Mouse (Mus musculus): ENCODE data around the gene Plcxd2. TPM values are rescaled to one million over a fixed set of nuclear protein-coding genes. Genes with fewer than 3 reads are reported as not detected.
A peak's percentile ranks its signal among the peaks of the same experiment; 100 is the strongest.

The Plcxd2 gene
- 1.0 and 1.2 TPM in 2 replicates for polyA plus RNA-seq (2014; fragmentation: Nextera tagmentation; extraction: Ambion mirVana)

DNA sequence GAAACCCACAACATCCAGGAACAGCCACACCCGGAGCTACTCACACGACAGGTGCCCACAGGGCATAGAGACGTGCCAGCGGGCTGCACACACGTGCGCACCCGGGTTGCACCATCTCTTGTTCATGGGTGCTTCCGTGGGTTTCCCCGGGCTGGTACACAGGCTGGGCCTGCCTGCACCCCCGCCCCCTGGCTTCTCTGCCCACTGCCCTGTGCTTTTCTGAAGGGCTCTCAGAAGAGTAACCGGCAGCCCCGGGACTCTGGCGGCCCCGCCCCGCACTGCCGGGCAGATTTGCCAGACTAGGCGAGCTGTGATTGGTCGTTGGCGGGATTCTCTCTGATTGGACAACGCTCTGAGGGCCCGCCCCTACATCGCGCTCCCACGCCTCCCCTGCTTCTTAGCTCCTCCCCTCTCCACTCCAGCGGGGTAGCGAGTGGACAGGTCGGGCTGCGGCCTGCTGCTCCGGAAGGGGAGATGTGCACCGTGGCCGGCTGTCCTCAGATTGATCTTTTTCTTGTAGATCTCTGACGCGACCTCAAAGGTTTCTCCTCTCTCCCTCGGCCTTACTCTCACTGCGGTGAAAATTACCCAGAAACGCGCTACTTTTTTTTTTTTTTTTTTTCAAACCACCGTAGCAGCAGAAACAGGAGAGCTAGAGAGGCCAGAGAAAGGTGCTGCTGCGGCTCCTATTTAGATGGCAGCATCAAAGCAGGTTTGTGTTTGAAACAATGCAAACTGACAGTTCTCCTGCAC lies at the start of gene Plcxd2:
Gene Plcxd2 (minus strand): TSS at position 66 of the 753 bp plus-strand sequence.
- peak within 1 kb of the TSS; percentile 79 for H3K4me2 ChIP-seq (replicated peaks; ENCODE audit: low read depth, low read length)
- WGBS: under 1% methylated on average over 39 of the region's 39 CpGs
- no peaks in the 10 kb centered on the region for H3K4me1 ChIP-seq (ENCODE audit: control insufficient read depth, insufficient read depth, low read length)
- ATAC-seq (ENCODE audit: insufficient number of reproducible peaks, insufficient read depth, low FRiP score, low read depth): peak; percentile 99
- H3K36me3 ChIP-seq (ENCODE audit: control insufficient read depth, insufficient read depth, low read length): no peaks in the 10 kb centered on the region
- peak within 1 kb of the TSS; percentile 49 for H3K4me3 ChIP-seq (ENCODE audit: low read depth, low read length)
- no peaks in the 10 kb centered on the region for H3K27me3 ChIP-seq (ENCODE audit: control insufficient read depth, insufficient read depth, low read length)
- H3K9me3 ChIP-seq (ENCODE audit: control insufficient read depth, low read depth, low read length): no peaks in the 10 kb centered on the region
- peak within 1 kb of the TSS; percentile 59; the same call in 1 of the 2 replicates for H3K27ac ChIP-seq (ENCODE audit: low read length)
- peak within 1 kb of the TSS; percentile 45 for H3K9ac ChIP-seq (replicated peaks; ENCODE audit: low read depth, low read length)

DNA sequence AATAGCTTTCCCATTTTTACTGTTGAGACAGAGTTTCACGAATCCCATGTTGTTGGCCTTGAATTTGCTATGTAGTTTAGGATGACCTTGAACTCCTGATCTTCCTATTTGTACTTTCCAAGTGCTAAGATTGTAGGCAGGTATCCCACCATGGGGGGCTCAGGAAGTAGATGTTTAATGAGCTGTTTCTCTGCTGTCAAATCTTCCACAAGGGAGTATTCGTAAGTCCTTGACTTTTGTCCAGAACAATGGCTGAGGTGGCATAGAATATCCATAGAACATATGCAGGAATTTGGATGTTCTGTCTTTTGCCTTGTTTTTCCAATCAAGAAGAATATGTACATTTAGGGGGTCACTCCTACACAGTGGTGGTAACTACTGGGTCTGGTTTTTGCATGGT lies 36.9 kb upstream of the Plcxd2 start:
- no peaks in the 10 kb centered on the region for H3K36me3 ChIP-seq (ENCODE audit: control insufficient read depth, insufficient read depth, low read length)
- no peak overlapping the region for H3K4me2 ChIP-seq (replicated peaks; ENCODE audit: low read depth, low read length)
- H3K4me3 ChIP-seq (ENCODE audit: low read depth, low read length): no peak overlapping the region
- 85% methylated on average over 2 of the region's 2 CpGs for WGBS
- no peaks in the 10 kb centered on the region for H3K27me3 ChIP-seq (ENCODE audit: control insufficient read depth, insufficient read depth, low read length)
- H3K9me3 ChIP-seq (ENCODE audit: control insufficient read depth, low read depth, low read length): no peaks in the 10 kb centered on the region
- ATAC-seq (ENCODE audit: insufficient number of reproducible peaks, insufficient read depth, low FRiP score, low read depth): no peak
- no peak overlapping the region for H3K9ac ChIP-seq (replicated peaks; ENCODE audit: low read depth, low read length)
- H3K27ac ChIP-seq (ENCODE audit: low read length): no peak overlapping the region
- no peaks in the 10 kb centered on the region for H3K4me1 ChIP-seq (ENCODE audit: control insufficient read depth, insufficient read depth, low read length)

DNA sequence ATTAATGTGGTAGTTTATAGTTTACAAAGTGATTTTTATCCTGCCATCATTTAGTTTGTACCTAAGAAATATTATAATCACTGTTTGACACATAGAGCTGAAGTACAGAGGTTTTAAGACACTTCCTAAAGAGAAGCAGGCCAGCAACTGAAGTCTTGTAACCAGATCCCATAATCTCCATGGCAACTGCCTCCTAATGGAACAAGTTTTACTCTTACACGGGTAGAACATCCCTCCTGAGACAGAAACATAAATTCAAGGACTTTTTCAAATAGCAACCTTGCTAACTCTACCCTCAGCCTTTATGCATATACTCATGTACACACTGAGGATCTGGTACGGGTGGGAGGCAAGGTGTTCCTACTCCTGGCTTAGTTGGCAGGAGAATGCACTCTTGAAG lies 26.2 kb upstream of the Plcxd2 start:
- no peaks in the 10 kb centered on the region for H3K27me3 ChIP-seq (ENCODE audit: control insufficient read depth, insufficient read depth, low read length)
- H3K4me2 ChIP-seq (replicated peaks; ENCODE audit: low read depth, low read length): no peak overlapping the region
- H3K27ac ChIP-seq (ENCODE audit: low read length): no peak overlapping the region
- ATAC-seq (ENCODE audit: insufficient number of reproducible peaks, insufficient read depth, low FRiP score, low read depth): no peak
- H3K9ac ChIP-seq (replicated peaks; ENCODE audit: low read depth, low read length): no peak overlapping the region
- no peak overlapping the region for H3K4me3 ChIP-seq (ENCODE audit: low read depth, low read length)
- WGBS: 38% methylated on average over 2 of the region's 2 CpGs
- no peaks in the 10 kb centered on the region for H3K36me3 ChIP-seq (ENCODE audit: control insufficient read depth, insufficient read depth, low read length)
- no peaks in the 10 kb centered on the region for H3K9me3 ChIP-seq (ENCODE audit: control insufficient read depth, low read depth, low read length)
- no peaks in the 10 kb centered on the region for H3K4me1 ChIP-seq (ENCODE audit: control insufficient read depth, insufficient read depth, low read length)

DNA sequence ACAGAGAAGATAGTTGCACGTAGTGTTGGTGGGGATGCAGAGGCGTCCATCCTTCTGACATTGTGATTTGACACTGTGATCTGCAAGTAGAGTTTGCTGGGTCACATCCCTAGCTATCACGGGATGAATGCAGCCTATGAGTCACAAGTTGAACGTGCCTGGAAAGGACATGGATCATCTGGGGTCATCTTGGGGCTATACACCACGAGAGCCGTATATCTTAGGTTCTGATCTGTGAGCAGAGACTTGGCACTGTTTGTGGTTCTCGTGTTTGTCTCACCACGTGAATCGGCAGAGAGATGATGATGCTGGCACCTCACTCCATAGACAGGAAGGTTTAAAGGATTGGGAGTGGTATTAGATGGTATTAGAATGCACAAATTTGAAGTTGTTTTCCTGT lies 23.9 kb upstream of the Plcxd2 start:
- ATAC-seq (ENCODE audit: insufficient number of reproducible peaks, insufficient read depth, low FRiP score, low read depth): no peak
- Histone ChIP-seq H3K27me3 (ENCODE audit: control insufficient read depth, insufficient read depth, low read length) (no peaks in the 10 kb centered on the region), H3K4me2 (replicated peaks; ENCODE audit: low read depth, low read length) (no peak overlapping the region), H3K4me1 (ENCODE audit: control insufficient read depth, insufficient read depth, low read length) (no peaks in the 10 kb centered on the region), H3K4me3 (ENCODE audit: low read depth, low read length) (no peak overlapping the region), H3K9me3 (ENCODE audit: control insufficient read depth, low read depth, low read length) (no peaks in the 10 kb centered on the region), H3K9ac (replicated peaks; ENCODE audit: low read depth, low read length) (no peak overlapping the region), H3K36me3 (ENCODE audit: control insufficient read depth, insufficient read depth, low read length) (no peaks in the 10 kb centered on the region), H3K27ac (ENCODE audit: low read length) (no peak overlapping the region)
- WGBS: 74% methylated on average over 9 of the region's 9 CpGs

DNA sequence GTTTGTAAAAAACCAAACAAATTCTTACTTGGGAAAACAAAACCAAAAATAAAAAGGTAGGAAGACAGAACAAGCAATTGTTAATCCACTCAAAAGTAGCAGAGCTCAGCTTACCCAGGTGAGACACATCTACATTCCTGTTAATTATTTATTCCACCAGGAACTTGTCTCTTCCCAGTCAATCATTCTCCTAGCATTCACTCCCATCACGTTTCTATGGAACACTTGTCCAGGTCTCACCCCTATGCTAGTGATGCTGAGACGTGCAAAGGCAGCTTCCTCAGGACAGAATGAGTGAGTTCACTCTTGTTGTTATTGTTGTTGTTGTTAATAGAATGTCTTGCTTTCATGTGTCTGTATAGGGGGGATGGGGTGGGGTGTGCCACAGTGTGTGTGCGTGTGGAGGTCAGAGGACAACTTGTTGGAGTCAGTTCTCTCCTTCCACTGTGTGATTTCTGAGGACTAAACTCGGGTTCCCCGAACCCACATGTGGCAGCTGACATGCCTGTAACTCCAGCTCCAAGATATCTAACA lies 13.0 kb upstream of the Plcxd2 start:
- H3K4me1 ChIP-seq (ENCODE audit: control insufficient read depth, insufficient read depth, low read length): no peaks in the 10 kb centered on the region
- H3K36me3 ChIP-seq (ENCODE audit: control insufficient read depth, insufficient read depth, low read length): no peaks in the 10 kb centered on the region
- H3K9ac ChIP-seq (replicated peaks; ENCODE audit: low read depth, low read length): no peak overlapping the region
- ATAC-seq (ENCODE audit: insufficient number of reproducible peaks, insufficient read depth, low FRiP score, low read depth): no peak
- no peaks in the 10 kb centered on the region for H3K27me3 ChIP-seq (ENCODE audit: control insufficient read depth, insufficient read depth, low read length)
- H3K4me2 ChIP-seq (replicated peaks; ENCODE audit: low read depth, low read length): no peak overlapping the region
- H3K9me3 ChIP-seq (ENCODE audit: control insufficient read depth, low read depth, low read length): no peaks in the 10 kb centered on the region
- H3K4me3 ChIP-seq (ENCODE audit: low read depth, low read length): no peak overlapping the region
- 73% methylated on average over 5 of the region's 5 CpGs for WGBS
- no peak overlapping the region for H3K27ac ChIP-seq (ENCODE audit: low read length)

DNA sequence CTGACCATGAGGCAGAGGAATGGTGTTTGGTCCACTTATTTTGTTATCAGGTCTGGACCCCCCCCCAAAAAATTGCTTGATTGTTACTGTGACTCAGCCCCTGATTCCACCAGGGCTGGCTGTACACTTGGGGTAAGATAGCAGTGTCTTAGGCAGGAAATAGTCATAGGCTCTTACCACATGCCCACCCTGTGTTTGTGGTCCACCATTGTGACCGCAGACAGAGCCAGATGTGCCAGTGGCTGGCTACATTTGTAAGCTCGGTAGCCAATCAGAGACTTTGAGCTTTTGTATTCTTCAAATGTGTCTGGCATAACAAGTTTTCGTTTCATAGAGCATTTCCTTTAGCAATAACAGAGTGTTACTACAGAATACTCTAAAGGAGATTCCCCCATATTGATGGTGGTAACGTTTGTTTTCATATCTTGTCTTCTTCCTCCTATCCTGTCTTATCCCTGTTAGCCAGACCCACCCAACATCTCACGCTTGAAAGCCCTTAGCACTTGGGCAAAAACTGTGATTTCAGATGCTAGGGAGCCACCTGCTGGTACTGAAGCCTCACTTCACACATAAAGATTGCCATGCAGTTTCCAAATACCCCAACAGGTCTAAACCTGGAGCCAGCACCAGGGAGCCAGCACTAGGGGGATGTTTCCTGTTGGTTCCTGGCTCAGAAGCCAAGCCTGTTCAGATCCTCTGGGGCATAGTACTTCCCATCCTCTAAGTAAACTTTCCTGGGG lies 12.3 kb upstream of the Plcxd2 start:
- Histone ChIP-seq H3K36me3 (ENCODE audit: control insufficient read depth, insufficient read depth, low read length) (no peaks in the 10 kb centered on the region), H3K9me3 (ENCODE audit: control insufficient read depth, low read depth, low read length) (no peaks in the 10 kb centered on the region), H3K27ac (ENCODE audit: low read length) (no peak overlapping the region), H3K9ac (replicated peaks; ENCODE audit: low read depth, low read length) (no peak overlapping the region), H3K4me2 (replicated peaks; ENCODE audit: low read depth, low read length) (no peak overlapping the region), H3K4me3 (ENCODE audit: low read depth, low read length) (no peak overlapping the region), H3K4me1 (ENCODE audit: control insufficient read depth, insufficient read depth, low read length) (no peaks in the 10 kb centered on the region), H3K27me3 (ENCODE audit: control insufficient read depth, insufficient read depth, low read length) (no peaks in the 10 kb centered on the region)
- ATAC-seq (ENCODE audit: insufficient number of reproducible peaks, insufficient read depth, low FRiP score, low read depth): peak; percentile 61; the same call in 1 of the 2 replicates
- WGBS: 52% methylated on average over 5 of the region's 5 CpGs

DNA sequence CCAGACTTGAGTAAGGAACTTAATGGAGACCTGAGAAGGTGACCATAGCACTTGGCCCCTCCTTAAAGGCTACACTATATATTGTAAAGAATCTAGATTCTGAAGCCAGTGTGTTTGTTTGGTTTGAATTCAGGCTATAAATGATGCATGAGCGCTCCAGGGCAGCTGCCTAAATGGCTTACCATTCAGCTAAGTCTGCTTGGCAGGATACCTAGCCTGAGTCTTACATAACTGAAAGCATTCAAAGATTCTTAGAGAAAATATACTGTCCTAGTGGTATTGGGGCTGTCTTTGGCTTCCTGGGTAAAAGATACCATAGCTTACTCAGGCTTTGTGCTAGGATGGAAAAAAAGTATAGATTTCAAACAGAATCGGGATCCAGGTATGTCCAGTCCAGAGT lies 11.3 kb upstream of the Plcxd2 start:
- ATAC-seq (ENCODE audit: insufficient number of reproducible peaks, insufficient read depth, low FRiP score, low read depth): no peak
- no peak overlapping the region for H3K4me2 ChIP-seq (replicated peaks; ENCODE audit: low read depth, low read length)
- no peaks in the 10 kb centered on the region for H3K4me1 ChIP-seq (ENCODE audit: control insufficient read depth, insufficient read depth, low read length)
- WGBS: 83% methylated on average over 2 of the region's 2 CpGs
- no peaks in the 10 kb centered on the region for H3K9me3 ChIP-seq (ENCODE audit: control insufficient read depth, low read depth, low read length)
- no peak overlapping the region for H3K27ac ChIP-seq (ENCODE audit: low read length)
- no peaks in the 10 kb centered on the region for H3K36me3 ChIP-seq (ENCODE audit: control insufficient read depth, insufficient read depth, low read length)
- H3K9ac ChIP-seq (replicated peaks; ENCODE audit: low read depth, low read length): no peak overlapping the region
- H3K27me3 ChIP-seq (ENCODE audit: control insufficient read depth, insufficient read depth, low read length): no peaks in the 10 kb centered on the region
- no peak overlapping the region for H3K4me3 ChIP-seq (ENCODE audit: low read depth, low read length)

DNA sequence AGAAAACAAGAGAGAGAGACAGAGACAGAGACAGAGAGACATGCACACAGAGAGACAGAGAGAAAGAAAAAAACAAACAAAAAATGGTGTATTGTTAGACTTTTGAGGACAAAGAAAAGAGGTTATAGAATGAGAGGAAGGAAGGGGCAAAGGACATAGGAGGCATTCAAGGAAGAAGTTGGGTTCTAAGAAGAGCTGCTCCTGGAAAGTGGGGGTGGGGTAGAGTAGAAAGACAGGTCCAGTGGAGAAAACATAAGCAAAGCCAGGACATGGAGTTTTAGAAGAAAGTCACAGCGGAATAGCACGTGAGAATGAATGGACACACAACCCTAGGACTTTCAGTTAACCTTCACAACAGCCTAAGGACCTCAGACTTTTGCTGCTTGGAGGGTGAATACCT lies 10.4 kb upstream of the Plcxd2 start:
- H3K4me3 ChIP-seq (ENCODE audit: low read depth, low read length): no peak overlapping the region
- H3K27me3 ChIP-seq (ENCODE audit: control insufficient read depth, insufficient read depth, low read length): no peaks in the 10 kb centered on the region
- no peak for ATAC-seq (ENCODE audit: insufficient number of reproducible peaks, insufficient read depth, low FRiP score, low read depth)
- H3K27ac ChIP-seq (ENCODE audit: low read length): no peak overlapping the region
- H3K9me3 ChIP-seq (ENCODE audit: control insufficient read depth, low read depth, low read length): no peaks in the 10 kb centered on the region
- no peaks in the 10 kb centered on the region for H3K4me1 ChIP-seq (ENCODE audit: control insufficient read depth, insufficient read depth, low read length)
- no peak overlapping the region for H3K9ac ChIP-seq (replicated peaks; ENCODE audit: low read depth, low read length)
- H3K36me3 ChIP-seq (ENCODE audit: control insufficient read depth, insufficient read depth, low read length): no peaks in the 10 kb centered on the region
- WGBS: 80% methylated on average over 2 of the region's 2 CpGs
- no peak overlapping the region for H3K4me2 ChIP-seq (replicated peaks; ENCODE audit: low read depth, low read length)
